In the genomic region with DNA sequence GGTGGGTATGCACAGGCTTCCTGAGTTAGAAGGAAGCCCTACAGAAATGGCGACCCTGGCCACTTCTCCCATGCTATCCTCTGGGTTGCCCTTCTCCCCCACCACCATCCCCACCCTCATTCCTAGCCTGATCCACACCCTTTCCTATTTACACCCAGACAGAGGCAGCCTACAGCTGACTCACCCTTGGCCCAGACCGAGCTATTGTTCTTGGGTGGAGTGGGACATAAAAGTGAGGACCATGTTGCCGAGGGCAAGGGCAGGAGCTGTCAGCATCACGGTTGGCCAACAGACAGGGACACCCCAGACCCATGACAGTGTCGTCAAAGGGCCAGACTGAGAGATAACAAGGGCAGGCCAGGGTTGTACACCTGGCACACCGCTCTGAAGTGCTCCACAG, we compare ENCODE assay signal across 9 mouse cellular contexts. TPM values are rescaled to one million over a fixed set of nuclear protein-coding genes. Genes with fewer than 3 reads are reported as not detected.
A peak's percentile ranks its signal among the peaks of the same experiment; 100 is the strongest.
DNase-seq lines count a peak whose midpoint lies in the region; ATAC-seq and TF ChIP-seq lines count a peak whose summit lies in the region.
"Had no signal": no experiment of that assay in that cellular context is flagged by ENCODE, and none has a peak within 500 bp of the region (broad histone marks: within the 10 kb centered on the region; RNA-seq: fewer than 3 reads in every experiment).

No protein-coding gene starts in this region.

- no peak overlapping the region for H3K4me3 ChIP-seq in heart, embryonic 12.5 days
- no peak overlapping the region for H3K4me3 ChIP-seq in olfactory bulb, adult 2 months (ENCODE audit: insufficient read depth, low read depth, low read length)
- no peak overlapping the region for H3K4me3 ChIP-seq in cerebellum, adult 2 months (replicated peaks; ENCODE audit: insufficient read depth, low read depth, low read length)
- H3K4me3 ChIP-seq: liver, embryonic 13.5 days had no signal

- no peak overlapping the region for H3K4me2 ChIP-seq in heart, embryonic 12.5 days
- H3K4me2 ChIP-seq: liver, embryonic 13.5 days had no signal

- no peak for TF ChIP-seq CTCF in olfactory bulb, adult 2 months (IDR thresholded peaks at IDR 0.05; ENCODE audit: insufficient read depth, low read depth, low read length)
- TF ChIP-seq CTCF in cerebellum, adult 2 months (IDR thresholded peaks at IDR 0.05; ENCODE audit: borderline replicate concordance, insufficient read depth, low read depth, low read length) = no peak

- no peaks in the 10 kb centered on the region for H3K9me3 ChIP-seq in heart, embryonic 12.5 days (replicated peaks)
- H3K9me3 ChIP-seq: liver, embryonic 13.5 days had no signal

- intact Hi-C loops in gastrocnemius, postnatal 36 days (cut with DNase I) = no loop called here

- no peak for TF ChIP-seq POLR2A in olfactory bulb, adult 2 months (IDR thresholded peaks at IDR 0.05; ENCODE audit: insufficient read depth, low read depth, low read length)
- no peak for TF ChIP-seq POLR2A in cerebellum, adult 2 months (IDR thresholded peaks at IDR 0.05; ENCODE audit: borderline replicate concordance, insufficient read depth, low read length)

- peak; percentile 63 for ATAC-seq in heart, embryonic 12.5 days (ENCODE audit: insufficient number of reproducible peaks, low FRiP score)

- WGBS in heart, embryonic 12.5 days = 46% methylated on average over 6 of the region's 6 CpGs
- WGBS in olfactory bulb, adult 2 months = 40% methylated on average over 6 of the region's 6 CpGs
- 34% methylated on average over 6 of the region's 6 CpGs for WGBS in cerebellum, adult 2 months

- H3K36me3 ChIP-seq in heart, embryonic 12.5 days = no peaks in the 10 kb centered on the region
- H3K36me3 ChIP-seq: liver, embryonic 13.5 days had no signal

- peaks cover 12% of the 10 kb centered on the region for H3K4me1 ChIP-seq in heart, embryonic 12.5 days (replicated peaks)
- peaks cover 40% of the 10 kb centered on the region for H3K4me1 ChIP-seq in olfactory bulb, adult 2 months (ENCODE audit: control insufficient read depth, insufficient read depth, low read length)
- H3K4me1 ChIP-seq in cerebellum, adult 2 months (ENCODE audit: control insufficient read depth, insufficient read depth, low read length) = peaks cover 10% of the 10 kb centered on the region; the same call in 1 of the 2 replicates

- peaks cover 15% of the 10 kb centered on the region; the same call in 1 of the 2 replicates for H3K27me3 ChIP-seq in heart, embryonic 12.5 days (replicated peaks)
- no peaks in the 10 kb centered on the region for H3K27me3 ChIP-seq in cerebellum, adult 2 months (ENCODE audit: control insufficient read depth, insufficient read depth, low read length)

- no peak overlapping the region for H3K27ac ChIP-seq in heart, embryonic 12.5 days (ENCODE audit: poor library complexity, severe bottlenecking)
- H3K27ac ChIP-seq in olfactory bulb, adult 2 months (ENCODE audit: insufficient read depth, low read depth, low read length) = peak overlapping the region; percentile 32
- no peak overlapping the region for H3K27ac ChIP-seq in cerebellum, adult 2 months (ENCODE audit: insufficient read depth, low read length)
- H3K27ac ChIP-seq: liver, embryonic 13.5 days had no signal

- no peak overlapping the region for H3K9ac ChIP-seq in heart, embryonic 12.5 days
- H3K9ac ChIP-seq: liver, embryonic 13.5 days had no signal

- peak; percentile 35 for DNase-seq in gastrocnemius, postnatal 36 days
- DNase-seq in gastrocnemius, postnatal 4 days (ENCODE audit: low spot score in 2 of 2) = no peak
- DNase-seq in kidney, postnatal 36 days = peak; percentile 68 to 81
- DNase-seq in cerebellum, postnatal 14 days = no peak
- DNase-seq in cerebellum, adult 2 months = no peak
- DNase-seq in embryo, embryonic 11 days = no peak
- DNase-seq: liver, embryonic 13.5 days had no signal

RNA-seq across cellular contexts. Expression of gene Nova2, which starts 22.5 kb away (rescaled TPM):
- total RNA-seq in gastrocnemius, postnatal 36 days (2021) = 1 to 10 TPM; 1.7 to 1.8 TPM
- total RNA-seq in gastrocnemius, postnatal 4 days (2021) = 1 to 10 TPM; 4.0 to 4.2 TPM
- polyA plus RNA-seq in heart, embryonic 12.5 days (2016; fragmentation: Nextera tagmentation; extraction: Ambion mirVana) = 0.60 and 0.64 TPM in 2 replicates
- not detected in 2 replicates for polyA plus RNA-seq in olfactory bulb, adult 2 months (2012; ENCODE audit: insufficient read depth, insufficient read length, low replicate concordance, missing spikeins)
- 12.8 and 14.5 TPM in 2 replicates for polyA plus RNA-seq in cerebellum, adult 2 months (2012; rRNA removed)

RNA-seq across cellular contexts. Expression of gene Ccdc61, which starts 37.9 kb away (rescaled TPM):
- total RNA-seq in gastrocnemius, postnatal 36 days (2021) = 1 to 10 TPM; 5.2 to 6.1 TPM
- 10 to 100 TPM; 12.5 to 15.7 TPM for total RNA-seq in gastrocnemius, postnatal 4 days (2021)
- polyA plus RNA-seq in heart, embryonic 12.5 days (2016; fragmentation: Nextera tagmentation; extraction: Ambion mirVana) = 23.3 and 24.0 TPM in 2 replicates
- polyA plus RNA-seq in olfactory bulb, adult 2 months (2012; ENCODE audit: insufficient read depth, insufficient read length, low replicate concordance, missing spikeins) = not detected in 2 replicates
- 16.3 and 17.6 TPM in 2 replicates for polyA plus RNA-seq in cerebellum, adult 2 months (2012; rRNA removed)

RNA-seq across cellular contexts. Expression of gene Nanos2, which starts 39.0 kb away (rescaled TPM):
- total RNA-seq in gastrocnemius, postnatal 36 days (2021) = not detected
- total RNA-seq in gastrocnemius, postnatal 4 days (2021) = not detected
- not detected in 2 replicates for polyA plus RNA-seq in heart, embryonic 12.5 days (2016; fragmentation: Nextera tagmentation; extraction: Ambion mirVana)
- not detected in 2 replicates for polyA plus RNA-seq in olfactory bulb, adult 2 months (2012; ENCODE audit: insufficient read depth, insufficient read length, low replicate concordance, missing spikeins)
- 2.0 and 2.7 TPM in 2 replicates for polyA plus RNA-seq in cerebellum, adult 2 months (2012; rRNA removed)
- polyA plus RNA-seq: liver, embryonic 13.5 days had no signal

RNA-seq across cellular contexts. Expression of gene Mypop, which starts 42.9 kb away (rescaled TPM):
- total RNA-seq in gastrocnemius, postnatal 36 days (2021) = 1 to 10 TPM; 4.7 to 6.4 TPM
- total RNA-seq in gastrocnemius, postnatal 4 days (2021) = 1 to 10 TPM; 3.2 to 3.7 TPM
- polyA plus RNA-seq in heart, embryonic 12.5 days (2016; fragmentation: Nextera tagmentation; extraction: Ambion mirVana) = 2.7 and 3.0 TPM in 2 replicates
- not detected in 2 replicates for polyA plus RNA-seq in olfactory bulb, adult 2 months (2012; ENCODE audit: insufficient read depth, insufficient read length, low replicate concordance, missing spikeins)
- polyA plus RNA-seq in cerebellum, adult 2 months (2012; rRNA removed) = 52.6 and 55.3 TPM in 2 replicates

RNA-seq across cellular contexts. Expression of gene Irf2bp1, which starts 55.7 kb away (rescaled TPM):
- 10 to 100 TPM; 13.8 to 15.1 TPM for total RNA-seq in gastrocnemius, postnatal 36 days (2021)
- total RNA-seq in gastrocnemius, postnatal 4 days (2021) = 10 to 100 TPM; 36.6 to 38.1 TPM
- 21.3 and 22.8 TPM in 2 replicates for polyA plus RNA-seq in heart, embryonic 12.5 days (2016; fragmentation: Nextera tagmentation; extraction: Ambion mirVana)
- not detected in 2 replicates for polyA plus RNA-seq in olfactory bulb, adult 2 months (2012; ENCODE audit: insufficient read depth, insufficient read length, low replicate concordance, missing spikeins)
- 37.7 and 41.5 TPM in 2 replicates for polyA plus RNA-seq in cerebellum, adult 2 months (2012; rRNA removed)

Comparison
In these comparisons a context has a peak if more than half of its experiments do, and no peak if none do; other contexts are left out.
1. DNase-seq: peak in gastrocnemius, postnatal 36 days (2 of 2) and kidney, postnatal 36 days (2 of 2); none in gastrocnemius, postnatal 4 days (0 of 2), cerebellum, postnatal 14 days (0 of 2), cerebellum, adult 2 months (0 of 2) and embryo, embryonic 11 days (single experiment).
2. RNA of gene Ccdc61, which starts 37.9 kb away (polyA plus RNA-seq): 23.3 to 24.0 TPM in heart, embryonic 12.5 days and 16.3 to 17.6 TPM in cerebellum, adult 2 months; not detected in olfactory bulb, adult 2 months; every median in the first group is over 10 times any median in the second.